Mouse (Mus musculus) right cerebral cortex, postnatal 14 days (tissue): ENCODE measurements at regions not wholly inside any gene's neighbourhood (a gene's known extent, or its start where the extent isn't known, plus 50 kb on each side); places are given as distances from the start of the nearest gene placed in this dataset.
A peak's percentile ranks its signal among the peaks of the same experiment; 100 is the strongest.

Source experiments
- DNase-seq: peaks from one replicate; pipeline ENCODE4 v3.0.0; 2022

DNA sequence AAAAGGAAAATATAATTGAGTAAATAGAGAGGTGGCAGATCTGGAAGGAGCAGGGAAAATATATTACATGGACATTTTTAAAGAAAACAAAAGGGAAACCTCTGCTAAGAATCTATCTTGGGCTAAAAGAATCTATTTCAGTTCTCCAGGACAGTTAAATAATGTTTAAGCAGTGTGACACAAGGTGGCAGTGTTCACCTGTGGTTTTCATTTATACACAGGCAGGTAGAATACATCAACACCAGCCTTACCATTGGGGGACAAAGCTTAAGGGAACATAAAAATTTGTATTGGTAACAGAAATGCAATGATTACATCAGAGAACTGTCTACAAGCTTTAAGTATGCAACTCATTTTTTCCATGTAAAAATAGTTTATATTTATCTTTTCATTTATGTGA lies 78.2 kb upstream of the Cldn34d start:
- DNase-seq, result peak; percentile 23
